ENCODE assay signal across 8 mouse cellular contexts in genomic region chr19:46348761-46349458, GRCm38 (mm10). TPM values are rescaled to one million over a fixed set of nuclear protein-coding genes. Genes with fewer than 3 reads are reported as not detected.
DNase-seq lines count a peak whose midpoint lies in the region; ATAC-seq lines count a peak whose summit lies in the region.

No protein-coding gene starts in this region.

- H3K4me2 ChIP-seq in hindbrain, embryonic 13.5 days, result peak overlapping the region; percentile 87

- peaks cover 51% of the 10 kb centered on the region for H3K27me3 ChIP-seq in hindbrain, embryonic 13.5 days

- H3K9me3 ChIP-seq in hindbrain, embryonic 13.5 days, result no peaks in the 10 kb centered on the region

- under 1% methylated on average over 58 of the region's 78 CpGs for WGBS in hindbrain, embryonic 13.5 days

- ATAC-seq in hindbrain, embryonic 13.5 days (ENCODE audit: low FRiP score), result peak; percentile 92

- peak overlapping the region; percentile 73 for H3K4me3 ChIP-seq in hindbrain, embryonic 13.5 days

- peak overlapping the region; percentile 95 for H3K27ac ChIP-seq in hindbrain, embryonic 13.5 days

- H3K4me1 ChIP-seq in hindbrain, embryonic 13.5 days (replicated peaks), result peaks cover 25% of the 10 kb centered on the region

- DNase-seq in ZHBTc4 (ENCODE audit: low read depth, low spot score), result peak; percentile 86
- peak; percentile 91 to 97 for DNase-seq in cerebellum, postnatal 14 days
- peak; percentile 90 to 95 for DNase-seq in frontal cortex, postnatal 36 days (ENCODE audit: low spot score in 2 of 2)
- peak; percentile 87 to 89 for DNase-seq in layer of hippocampus, postnatal 36 days
- DNase-seq in lung, postnatal 10 days, result peak; percentile 79
- peak; percentile 56 for DNase-seq in ovary, postnatal 10 days (ENCODE audit: low spot score)
- DNase-seq in urinary bladder, postnatal 36 days (ENCODE audit: low spot score in 2 of 2), result peak; percentile 52 to 75

- no peaks in the 10 kb centered on the region for H3K36me3 ChIP-seq in hindbrain, embryonic 13.5 days

- peak overlapping the region; percentile 90 for H3K9ac ChIP-seq in hindbrain, embryonic 13.5 days

RNA-seq across cellular contexts. Expression of gene 2310034G01Rik, which starts 1.2 kb away (rescaled TPM):
- 2.4 and 2.7 TPM in 2 replicates for polyA plus RNA-seq in hindbrain, embryonic 13.5 days (2015; fragmentation: Nextera tagmentation; extraction: Ambion mirVana)
- total RNA-seq in layer of hippocampus, postnatal 36 days (2021), result 1 to 10 TPM; 1.1 to 1.2 TPM

RNA-seq across cellular contexts. Expression of gene Mfsd13a, which starts 8.0 kb away (rescaled TPM):
- 8.2 and 11.2 TPM in 2 replicates for polyA plus RNA-seq in hindbrain, embryonic 13.5 days (2015; fragmentation: Nextera tagmentation; extraction: Ambion mirVana)
- 10 to 100 TPM; 28.2 to 30.3 TPM for total RNA-seq in layer of hippocampus, postnatal 36 days (2021)

RNA-seq across cellular contexts. Expression of gene Cuedc2, which starts 10.4 kb away (rescaled TPM):
- polyA plus RNA-seq in hindbrain, embryonic 13.5 days (2015; fragmentation: Nextera tagmentation; extraction: Ambion mirVana), result 317 and 326 TPM in 2 replicates
- total RNA-seq in layer of hippocampus, postnatal 36 days (2021), result 100 to 1,000 TPM; 164 to 167 TPM

RNA-seq across cellular contexts. Expression of gene Fbxl15, which starts 20.9 kb away (rescaled TPM):
- polyA plus RNA-seq in hindbrain, embryonic 13.5 days (2015; fragmentation: Nextera tagmentation; extraction: Ambion mirVana), result 39.8 and 40.0 TPM in 2 replicates
- total RNA-seq in layer of hippocampus, postnatal 36 days (2021), result 10 to 100 TPM; 28.3 to 33.6 TPM

RNA-seq across cellular contexts. Expression of gene Psd, which starts 22.0 kb away (rescaled TPM):
- 58.4 and 59.3 TPM in 2 replicates for polyA plus RNA-seq in hindbrain, embryonic 13.5 days (2015; fragmentation: Nextera tagmentation; extraction: Ambion mirVana)
- total RNA-seq in layer of hippocampus, postnatal 36 days (2021), result 100 to 1,000 TPM; 731 to 733 TPM

Comparison
In these comparisons a context has a peak if more than half of its experiments do, and no peak if none do; other contexts are left out.
1. Peak in every context shown above with its lines: DNase-seq, ATAC-seq, H3K4me3 ChIP-seq and H3K27ac ChIP-seq.